Mouse (Mus musculus): ENCODE results near the gene Plppr4. TPM values are rescaled to one million over a fixed set of nuclear protein-coding genes. Genes with fewer than 3 reads are reported as not detected.

Plppr4 gene
- 0.35 and 0.48 TPM in 2 replicates for polyA plus RNA-seq (2015; fragmentation: Nextera tagmentation; extraction: Ambion mirVana)

DNA sequence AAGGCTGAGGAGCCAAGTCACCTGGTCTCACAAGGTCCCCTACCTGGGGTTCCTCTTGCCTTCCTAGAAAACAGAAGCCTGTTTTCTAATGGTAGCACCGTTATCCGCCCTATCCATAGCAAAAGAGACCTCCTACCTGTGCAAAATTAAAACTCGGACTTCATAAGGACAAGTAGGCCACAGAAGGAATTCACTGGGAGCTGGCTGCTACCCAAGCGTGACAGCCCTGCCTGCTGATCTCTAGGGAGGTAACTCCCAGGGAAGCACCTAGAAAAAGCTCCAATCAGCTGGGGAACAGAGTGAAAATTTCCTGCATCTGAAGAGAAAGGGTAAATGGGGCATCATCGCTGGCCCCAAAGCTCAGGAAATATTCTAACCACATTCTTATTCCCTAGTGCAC lies at the start of gene Plppr4:
Gene Plppr4, minus strand, starts transcription at position 349 of the 400 bp plus-strand sequence.
- H3K4me1 ChIP-seq (replicated peaks; ENCODE audit: control insufficient read depth, insufficient read depth, low read length) = no peaks in the 10 kb centered on the region; the same call in 1 of the 2 replicates
- no peak; the same call in 1 of the 2 replicates for ATAC-seq (ENCODE audit: low read depth)
- WGBS = 39% methylated on average over 5 of the region's 5 CpGs

GRCm38 (mm10) chr3:117405821-117406220 lies 45.1 kb upstream of the Plppr4 start:
- Histone ChIP-seq H3K27ac (ENCODE audit: low read length) (no peak overlapping the region), H3K36me3 (ENCODE audit: control insufficient read depth, insufficient read depth, low read length) (no peaks in the 10 kb centered on the region), H3K4me1 (replicated peaks; ENCODE audit: control insufficient read depth, insufficient read depth, low read length) (no peaks in the 10 kb centered on the region), H3K4me3 (ENCODE audit: low read length) (no peak overlapping the region), H3K9ac (ENCODE audit: low read length) (no peak overlapping the region), H3K9me3 (ENCODE audit: control insufficient read depth, low read length) (no peaks in the 10 kb centered on the region), H3K27me3 (ENCODE audit: control insufficient read depth, insufficient read depth, low read depth, low read length) (no peaks in the 10 kb centered on the region), H3K4me2 (ENCODE audit: low read depth, low read length) (no peak overlapping the region)
- ATAC-seq (ENCODE audit: low read depth) = no peak
- 72% methylated on average over 2 of the region's 2 CpGs for WGBS

More for the DNA sequence above, at the start of gene Plppr4:
- Histone ChIP-seq H3K27me3 (ENCODE audit: control insufficient read depth, insufficient read depth, low read depth, low read length) (peaks cover 6% of the 10 kb centered on the region; the same call in 1 of the 2 replicates), H3K9ac (ENCODE audit: low read length) (peak within 1 kb of the TSS; percentile 43), H3K4me2 (ENCODE audit: low read depth, low read length) (peak within 1 kb of the TSS; percentile 80), H3K36me3 (ENCODE audit: control insufficient read depth, insufficient read depth, low read length) (no peaks in the 10 kb centered on the region), H3K9me3 (ENCODE audit: control insufficient read depth, low read length) (no peaks in the 10 kb centered on the region), H3K27ac (ENCODE audit: low read length) (no peak within 1 kb of the TSS), H3K4me3 (ENCODE audit: low read length) (peak within 1 kb of the TSS; percentile 45)

DNA sequence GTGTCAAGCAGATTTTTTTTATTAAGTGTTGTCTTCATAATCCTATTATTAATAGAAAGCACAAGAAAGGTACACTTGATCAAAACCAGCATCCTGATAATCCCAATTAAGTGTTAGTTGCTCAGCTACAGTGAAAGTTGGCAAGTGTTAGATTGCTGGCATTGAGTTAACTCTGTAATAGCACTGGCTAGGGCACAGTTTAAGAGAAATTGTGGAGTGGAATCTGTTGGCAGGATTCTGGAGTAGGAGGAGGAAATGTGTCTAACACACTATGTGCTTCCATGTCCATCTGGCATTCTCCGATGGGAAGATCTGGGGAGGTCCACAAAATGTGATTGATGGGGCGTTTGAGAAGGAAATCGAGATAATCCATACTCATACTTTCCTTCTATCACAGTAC lies 43.1 kb upstream of the Plppr4 start:
- no peak overlapping the region for H3K4me3 ChIP-seq (ENCODE audit: low read length)
- no peak overlapping the region for H3K27ac ChIP-seq (ENCODE audit: low read length)
- no peaks in the 10 kb centered on the region for H3K36me3 ChIP-seq (ENCODE audit: control insufficient read depth, insufficient read depth, low read length)
- no peak overlapping the region for H3K9ac ChIP-seq (ENCODE audit: low read length)
- H3K4me1 ChIP-seq (replicated peaks; ENCODE audit: control insufficient read depth, insufficient read depth, low read length) = no peaks in the 10 kb centered on the region
- no peaks in the 10 kb centered on the region for H3K9me3 ChIP-seq (ENCODE audit: control insufficient read depth, low read length)
- WGBS = 53% methylated on average over 3 of the region's 3 CpGs
- H3K27me3 ChIP-seq (ENCODE audit: control insufficient read depth, insufficient read depth, low read depth, low read length) = no peaks in the 10 kb centered on the region
- ATAC-seq (ENCODE audit: low read depth) = no peak
- no peak overlapping the region for H3K4me2 ChIP-seq (ENCODE audit: low read depth, low read length)

DNA sequence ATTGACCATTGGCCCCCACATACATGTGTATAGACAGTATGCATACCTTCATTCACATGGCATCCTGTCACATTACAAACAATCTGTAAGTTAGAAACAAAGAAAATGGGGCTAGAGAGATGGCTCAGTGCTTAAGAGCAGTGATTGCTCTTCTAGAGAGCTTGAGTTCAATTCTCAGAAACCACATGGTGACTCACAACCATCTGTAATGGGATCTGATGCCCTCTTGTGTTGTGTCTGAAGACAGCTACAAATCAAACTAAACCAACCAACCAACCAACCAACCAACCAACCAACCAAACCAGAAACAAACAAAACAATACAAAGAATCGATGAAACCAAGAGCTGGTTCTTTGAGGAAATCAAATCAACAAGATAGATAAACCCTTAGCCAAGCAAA lies 5.4 kb upstream of the Plppr4 start:
- Histone ChIP-seq H3K4me3 (ENCODE audit: low read length) (no peak overlapping the region), H3K27me3 (ENCODE audit: control insufficient read depth, insufficient read depth, low read depth, low read length) (no peaks in the 10 kb centered on the region), H3K27ac (ENCODE audit: low read length) (no peak overlapping the region), H3K9me3 (ENCODE audit: control insufficient read depth, low read length) (no peaks in the 10 kb centered on the region), H3K9ac (ENCODE audit: low read length) (no peak overlapping the region), H3K4me1 (replicated peaks; ENCODE audit: control insufficient read depth, insufficient read depth, low read length) (no peaks in the 10 kb centered on the region), H3K36me3 (ENCODE audit: control insufficient read depth, insufficient read depth, low read length) (no peaks in the 10 kb centered on the region), H3K4me2 (ENCODE audit: low read depth, low read length) (no peak overlapping the region)
- WGBS = 82% methylated on average over 1 of the region's 1 CpGs
- ATAC-seq (ENCODE audit: low read depth) = no peak

DNA sequence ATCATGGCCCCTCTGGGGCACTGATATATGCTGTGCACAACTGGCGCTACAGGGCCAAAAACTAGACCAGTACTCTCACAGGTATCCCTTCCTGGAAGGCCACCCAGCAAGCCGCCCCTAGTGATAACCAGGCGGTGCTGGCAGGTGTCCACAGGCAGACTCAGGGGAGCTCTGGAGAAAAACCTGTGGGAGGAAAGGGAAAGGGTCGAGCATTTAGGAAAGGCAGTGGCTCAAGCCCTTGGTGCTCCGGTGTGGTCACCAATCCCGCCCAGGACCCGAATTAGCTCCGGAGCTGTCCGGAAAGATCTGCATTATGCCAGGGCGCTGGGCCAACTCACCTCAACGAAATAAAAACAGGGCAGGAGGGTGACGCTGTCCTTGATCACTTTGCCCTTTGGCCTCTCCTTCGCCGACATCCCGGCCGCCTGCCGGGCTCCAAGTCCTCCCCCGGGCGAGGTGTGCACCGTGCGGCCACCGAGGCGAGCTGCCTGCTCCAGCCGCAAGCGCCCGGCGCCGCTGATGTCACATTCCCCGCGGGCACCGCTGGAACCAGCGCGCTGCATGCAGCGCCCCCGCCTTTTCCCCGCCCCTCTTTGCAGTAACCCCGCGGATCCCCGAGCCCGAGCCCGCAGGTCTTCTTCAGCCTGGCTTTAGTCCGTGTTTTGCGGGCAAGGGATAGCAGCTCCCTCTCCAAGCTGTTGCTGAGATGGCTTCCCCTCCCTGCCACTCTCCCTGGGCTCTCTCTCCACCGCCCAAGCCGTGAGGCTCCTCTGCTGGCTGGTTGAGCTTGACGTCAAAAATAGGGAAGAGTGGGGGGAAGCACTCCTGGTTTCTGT lies 772 bp downstream of the Plppr4 start:
- H3K4me2 ChIP-seq (ENCODE audit: low read depth, low read length) = peak overlapping the region; percentile 80
- 2% methylated on average over 44 of the region's 46 CpGs for WGBS

DNA sequence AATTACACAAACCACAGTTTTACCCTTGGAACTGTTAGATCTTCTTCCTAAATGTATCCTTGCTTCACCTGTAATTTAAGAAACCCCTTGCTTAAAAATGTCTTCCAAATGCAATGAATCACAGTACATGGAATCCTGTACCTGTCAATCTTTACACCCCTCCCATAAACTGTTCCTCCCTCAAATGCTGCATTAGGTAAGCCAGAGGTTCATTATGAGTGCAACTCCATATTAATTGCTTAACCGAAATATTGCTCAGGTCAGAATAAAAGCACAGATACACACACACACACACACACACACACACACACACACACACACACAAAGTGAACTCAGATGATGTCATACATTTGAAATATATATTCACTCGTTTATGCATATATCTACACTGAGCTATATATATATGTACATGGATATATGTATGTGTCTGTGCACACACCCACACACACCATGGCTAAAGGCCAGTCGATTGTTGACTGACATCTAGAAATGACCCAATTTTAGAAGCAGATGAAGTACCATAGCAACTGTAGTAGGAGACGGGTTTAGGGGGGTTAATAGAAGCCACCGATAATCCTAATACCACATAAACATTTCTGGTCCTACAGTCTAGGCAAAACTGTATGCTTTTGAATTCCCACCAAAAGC lies 1.6 kb downstream of the Plppr4 start:
- WGBS = 79% methylated on average over 5 of the region's 5 CpGs
- peaks cover 6% of the 10 kb centered on the region; the same call in 1 of the 2 replicates for H3K27me3 ChIP-seq (ENCODE audit: control insufficient read depth, insufficient read depth, low read depth, low read length)
- no peak overlapping the region for H3K4me3 ChIP-seq (ENCODE audit: low read length)
- H3K36me3 ChIP-seq (ENCODE audit: control insufficient read depth, insufficient read depth, low read length) = no peaks in the 10 kb centered on the region
- no peak for ATAC-seq (ENCODE audit: low read depth)
- H3K9me3 ChIP-seq (ENCODE audit: control insufficient read depth, low read length) = no peaks in the 10 kb centered on the region
- H3K4me2 ChIP-seq (ENCODE audit: low read depth, low read length) = no peak overlapping the region
- H3K27ac ChIP-seq (ENCODE audit: low read length) = no peak overlapping the region
- no peak overlapping the region for H3K9ac ChIP-seq (ENCODE audit: low read length)
- H3K4me1 ChIP-seq (replicated peaks; ENCODE audit: control insufficient read depth, insufficient read depth, low read length) = no peaks in the 10 kb centered on the region; the same call in 1 of the 2 replicates

More for the DNA sequence above, 772 bp downstream of the Plppr4 start:
- ATAC-seq (ENCODE audit: low read depth) = peak; percentile 67
- Histone ChIP-seq H3K4me1 (replicated peaks; ENCODE audit: control insufficient read depth, insufficient read depth, low read length) (no peaks in the 10 kb centered on the region; the same call in 1 of the 2 replicates), H3K27me3 (ENCODE audit: control insufficient read depth, insufficient read depth, low read depth, low read length) (peaks cover 6% of the 10 kb centered on the region; the same call in 1 of the 2 replicates), H3K27ac (ENCODE audit: low read length) (no peak overlapping the region), H3K36me3 (ENCODE audit: control insufficient read depth, insufficient read depth, low read length) (no peaks in the 10 kb centered on the region), H3K9ac (ENCODE audit: low read length) (peak overlapping the region; percentile 43), H3K4me3 (ENCODE audit: low read length) (peak overlapping the region; percentile 45), H3K9me3 (ENCODE audit: control insufficient read depth, low read length) (no peaks in the 10 kb centered on the region)

GRCm38 (mm10) chr3:117357367-117357766 lies 3.3 kb downstream of the Plppr4 start:
- Histone ChIP-seq H3K27ac (ENCODE audit: low read length) (no peak overlapping the region), H3K4me3 (ENCODE audit: low read length) (no peak overlapping the region), H3K36me3 (ENCODE audit: control insufficient read depth, insufficient read depth, low read length) (no peaks in the 10 kb centered on the region), H3K9me3 (ENCODE audit: control insufficient read depth, low read length) (no peaks in the 10 kb centered on the region), H3K4me2 (ENCODE audit: low read depth, low read length) (no peak overlapping the region), H3K9ac (ENCODE audit: low read length) (no peak overlapping the region), H3K4me1 (replicated peaks; ENCODE audit: control insufficient read depth, insufficient read depth, low read length) (no peaks in the 10 kb centered on the region; the same call in 1 of the 2 replicates), H3K27me3 (ENCODE audit: control insufficient read depth, insufficient read depth, low read depth, low read length) (peaks cover 6% of the 10 kb centered on the region; the same call in 1 of the 2 replicates)
- WGBS = 85% methylated on average over 3 of the region's 3 CpGs
- ATAC-seq (ENCODE audit: low read depth) = no peak

GRCm38 (mm10) chr3:117353940-117354339 lies 6.7 kb downstream of the Plppr4 start:
- Histone ChIP-seq H3K4me2 (ENCODE audit: low read depth, low read length) (no peak overlapping the region), H3K27me3 (ENCODE audit: control insufficient read depth, insufficient read depth, low read depth, low read length) (no peaks in the 10 kb centered on the region), H3K36me3 (ENCODE audit: control insufficient read depth, insufficient read depth, low read length) (no peaks in the 10 kb centered on the region), H3K9me3 (ENCODE audit: control insufficient read depth, low read length) (no peaks in the 10 kb centered on the region), H3K4me3 (ENCODE audit: low read length) (no peak overlapping the region), H3K27ac (ENCODE audit: low read length) (no peak overlapping the region), H3K4me1 (replicated peaks; ENCODE audit: control insufficient read depth, insufficient read depth, low read length) (no peaks in the 10 kb centered on the region), H3K9ac (ENCODE audit: low read length) (no peak overlapping the region)
- WGBS = 68% methylated on average over 2 of the region's 2 CpGs
- no peak for ATAC-seq (ENCODE audit: low read depth)

DNA sequence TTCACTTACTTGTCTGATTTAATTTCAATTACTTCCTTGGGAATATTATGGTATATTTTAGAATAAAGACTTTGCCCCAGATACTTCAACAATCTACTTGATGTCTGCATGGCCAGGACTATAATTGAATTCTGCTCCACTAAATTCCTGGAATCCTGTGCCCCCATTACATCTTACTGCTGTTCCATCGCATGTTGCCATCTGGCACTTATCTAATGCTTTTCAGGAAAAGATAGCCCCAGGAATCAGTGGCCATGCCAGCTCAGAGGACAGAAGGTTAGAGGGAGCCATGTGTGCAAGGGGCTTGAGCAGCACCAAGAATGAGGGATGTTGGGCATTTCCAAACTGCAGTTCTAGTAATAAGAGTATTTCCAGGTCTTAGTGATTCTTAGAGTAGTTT lies 14.3 kb downstream of the Plppr4 start:
- H3K4me1 ChIP-seq (replicated peaks; ENCODE audit: control insufficient read depth, insufficient read depth, low read length) = no peaks in the 10 kb centered on the region
- H3K9ac ChIP-seq (ENCODE audit: low read length) = no peak overlapping the region
- H3K4me3 ChIP-seq (ENCODE audit: low read length) = no peak overlapping the region
- 82% methylated on average over 1 of the region's 1 CpGs for WGBS
- no peaks in the 10 kb centered on the region for H3K27me3 ChIP-seq (ENCODE audit: control insufficient read depth, insufficient read depth, low read depth, low read length)
- H3K9me3 ChIP-seq (ENCODE audit: control insufficient read depth, low read length) = no peaks in the 10 kb centered on the region
- no peak overlapping the region for H3K27ac ChIP-seq (ENCODE audit: low read length)
- no peak for ATAC-seq (ENCODE audit: low read depth)
- no peaks in the 10 kb centered on the region for H3K36me3 ChIP-seq (ENCODE audit: control insufficient read depth, insufficient read depth, low read length)
- H3K4me2 ChIP-seq (ENCODE audit: low read depth, low read length) = no peak overlapping the region

All from lung, embryonic 16.5 days (tissue).